Mouse (Mus musculus) kidney, embryonic 14.5 days (tissue): ENCODE data around the gene Cd81. TPM values are rescaled to one million over a fixed set of nuclear protein-coding genes. Genes with fewer than 3 reads are reported as not detected.
A peak's percentile ranks its signal among the peaks of the same experiment; 100 is the strongest.

Source experiments
- ATAC-seq: fragments of 200-750 bp; cut with Nextera tagmentation; 2 replicates; pipeline ENCODE4 v1.8.0; 2017; ENCODE audit warnings: moderate number of reproducible peaks, mild to moderate bottlenecking, moderate TSS enrichment, moderate library complexity; ENCODE audit not compliant: low FRiP score, low TSS enrichment
- H3K27ac ChIP-seq: fragments of 300-500 bp; sonication (generic); 2 replicates; pipeline ENCODE4 v1.5.1; 2014; ENCODE audit warnings: low read depth, mild to moderate bottlenecking, low read length, moderate library complexity, mixed read lengths
- H3K27me3 ChIP-seq: fragments of 300-500 bp; sonication (generic); 2 replicates; pipeline ENCODE4 v1.6.1; 2014; ENCODE audit warnings: mild to moderate bottlenecking, low read length; ENCODE audit not compliant: control insufficient read depth, insufficient read depth
- H3K36me3 ChIP-seq: fragments of 300-500 bp; sonication (generic); 2 replicates; pipeline ENCODE4 v1.6.1; 2014; ENCODE audit warnings: low read length, mixed read lengths; ENCODE audit not compliant: control insufficient read depth, insufficient read depth
- H3K4me1 ChIP-seq: fragments of 300-500 bp; sonication (generic); 2 replicates; pipeline ENCODE4 v1.6.1; 2014; ENCODE audit warnings: low read length, mixed read lengths; ENCODE audit not compliant: control insufficient read depth, insufficient read depth
- H3K4me2 ChIP-seq: fragments of 300-500 bp; sonication (generic); replicated peaks from 2 replicates; pipeline ENCODE4 v1.6.1; 2014; ENCODE audit warnings: low read depth, mild to moderate bottlenecking, low read length
- H3K4me3 ChIP-seq: fragments of 300-500 bp; sonication (generic); 2 replicates; pipeline ENCODE4 v1.5.1; 2014; ENCODE audit warnings: mild to moderate bottlenecking, low read length
- H3K9ac ChIP-seq: fragments of 300-500 bp; sonication (generic); 2 replicates; pipeline ENCODE4 v1.6.1; 2014; ENCODE audit warnings: low read depth, mild to moderate bottlenecking, low read length, moderate library complexity
- H3K9me3 ChIP-seq: fragments of 300-500 bp; sonication (generic); 2 replicates; pipeline ENCODE4 v1.6.1; 2016; ENCODE audit warnings: low read length; ENCODE audit not compliant: control insufficient read depth
- WGBS: fragments of 180-500 bp; shearing (Covaris S2); extraction: QIAGEN DNeasy Blood & Tissue Kit; methylation state at CpG from one replicate; pipeline ENCODE4 v1.1.7; 2014; 5-methylcytosine and 5-hydroxymethylcytosine counted together
- polyA plus RNA-seq: library from polyadenylated mRNA; unstranded; fragments of >200 nt; fragmentation: Nextera tagmentation; extraction: Ambion mirVana; gene quantifications from 2 replicates; pipeline ENCODE4 v1.2.1, GENCODE M21; 2014

Gene Cd81
- polyA plus RNA-seq, 1 experiment from 2014 or later: 477 TPM

GRCm38 (mm10) chr7:143069751-143070400 lies 17.3 kb downstream of the Cd81 start:
- peak overlapping the region; percentile 96 for H3K27ac ChIP-seq
- H3K4me3 ChIP-seq: peak overlapping the region; percentile 89
- peak overlapping the region; percentile 88 for H3K9ac ChIP-seq
- 12% methylated on average over 30 of the region's 30 CpGs for WGBS
- H3K36me3 ChIP-seq: peaks cover 42% of the 10 kb centered on the region
- H3K9me3 ChIP-seq: no peaks in the 10 kb centered on the region
- peak overlapping the region; percentile 93 for H3K4me2 ChIP-seq
- no peaks in the 10 kb centered on the region for H3K27me3 ChIP-seq
- H3K4me1 ChIP-seq: peaks cover 9% of the 10 kb centered on the region
- no peak; the same call in 1 of the 2 replicates for ATAC-seq

- H3K4me2 ChIP-seq: peak overlapping the region; percentile 93
- H3K27me3 ChIP-seq: no peaks in the 10 kb centered on the region
- no peak overlapping the region for H3K27ac ChIP-seq
- peak overlapping the region; percentile 88 for H3K9ac ChIP-seq
- peak overlapping the region; percentile 89 for H3K4me3 ChIP-seq
- H3K36me3 ChIP-seq: peaks cover 35% of the 10 kb centered on the region
- 93% methylated on average over 10 of the region's 10 CpGs for WGBS
- no peaks in the 10 kb centered on the region for H3K9me3 ChIP-seq
- peaks cover 9% of the 10 kb centered on the region for H3K4me1 ChIP-seq
- no peak for ATAC-seq
Observed at GRCm38 (mm10) chr7:143070506-143071070, 18.0 kb downstream of the Cd81 start.

- H3K4me2 ChIP-seq: no peak overlapping the region
- H3K27ac ChIP-seq: no peak overlapping the region
- no peak overlapping the region for H3K4me3 ChIP-seq
- H3K9me3 ChIP-seq: no peaks in the 10 kb centered on the region
- peaks cover 15% of the 10 kb centered on the region for H3K36me3 ChIP-seq
- ATAC-seq: no peak
- WGBS: 90% methylated on average over 5 of the region's 5 CpGs
- no peak overlapping the region; the same call in 1 of the 2 replicates for H3K9ac ChIP-seq
- H3K4me1 ChIP-seq: peaks cover 9% of the 10 kb centered on the region
- no peaks in the 10 kb centered on the region for H3K27me3 ChIP-seq
Observed at GRCm38 (mm10) chr7:143072605-143073004, 20.1 kb downstream of the Cd81 start.

DNA sequence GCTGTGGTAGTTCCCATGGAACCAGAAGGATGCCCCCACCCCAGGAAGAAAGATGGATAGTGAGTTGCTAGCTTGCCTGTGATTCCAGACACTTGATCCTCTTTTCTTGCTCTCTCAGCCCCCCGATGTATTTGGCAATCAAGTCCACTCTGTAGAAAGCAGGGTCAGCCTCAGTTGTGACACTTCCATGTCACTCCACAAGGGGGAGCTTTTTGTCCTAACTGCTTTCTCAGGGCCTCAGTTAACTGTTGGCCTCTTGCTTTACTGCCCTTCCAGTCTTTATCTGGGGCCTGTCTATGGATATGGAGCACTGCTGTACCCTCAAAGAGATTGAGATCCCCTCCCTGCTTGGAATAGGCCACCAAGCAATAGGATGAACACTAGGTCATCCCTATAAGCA lies 20.5 kb downstream of the Cd81 start:
- H3K4me2 ChIP-seq: no peak overlapping the region
- peaks cover 9% of the 10 kb centered on the region for H3K4me1 ChIP-seq
- no peaks in the 10 kb centered on the region for H3K27me3 ChIP-seq
- H3K9ac ChIP-seq: no peak overlapping the region
- H3K9me3 ChIP-seq: no peaks in the 10 kb centered on the region
- peaks cover 10% of the 10 kb centered on the region for H3K36me3 ChIP-seq
- H3K27ac ChIP-seq: no peak overlapping the region
- 80% methylated on average over 1 of the region's 1 CpGs for WGBS
- H3K4me3 ChIP-seq: no peak overlapping the region
- ATAC-seq: no peak

DNA sequence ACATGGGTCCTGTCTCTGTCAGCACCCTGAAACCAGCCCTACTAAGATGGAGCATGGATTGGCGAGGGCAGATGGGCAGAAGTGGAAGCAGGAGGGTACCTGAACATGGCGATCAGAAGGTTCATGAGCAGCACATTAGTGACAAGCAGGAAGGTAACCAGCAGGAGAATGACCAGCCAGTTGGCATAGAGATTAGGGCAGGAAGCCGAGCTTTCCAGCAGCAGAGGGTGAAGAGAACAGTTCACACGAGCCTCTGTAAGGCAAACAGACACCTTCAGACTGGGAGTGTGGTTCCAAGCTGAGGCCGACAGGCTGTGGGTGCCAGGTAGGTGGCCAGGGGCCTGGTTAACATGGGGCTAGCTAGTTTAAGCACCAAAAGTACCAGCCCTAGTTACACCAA lies 22.9 kb downstream of the Cd81 start:
- H3K4me3 ChIP-seq: no peak overlapping the region
- no peak overlapping the region for H3K9ac ChIP-seq
- 77% methylated on average over 5 of the region's 5 CpGs for WGBS
- H3K9me3 ChIP-seq: no peaks in the 10 kb centered on the region
- H3K27me3 ChIP-seq: no peaks in the 10 kb centered on the region
- H3K36me3 ChIP-seq: peaks cover 7% of the 10 kb centered on the region
- peaks cover 5% of the 10 kb centered on the region for H3K4me1 ChIP-seq
- no peak for ATAC-seq
- no peak overlapping the region for H3K4me2 ChIP-seq
- no peak overlapping the region for H3K27ac ChIP-seq

DNA sequence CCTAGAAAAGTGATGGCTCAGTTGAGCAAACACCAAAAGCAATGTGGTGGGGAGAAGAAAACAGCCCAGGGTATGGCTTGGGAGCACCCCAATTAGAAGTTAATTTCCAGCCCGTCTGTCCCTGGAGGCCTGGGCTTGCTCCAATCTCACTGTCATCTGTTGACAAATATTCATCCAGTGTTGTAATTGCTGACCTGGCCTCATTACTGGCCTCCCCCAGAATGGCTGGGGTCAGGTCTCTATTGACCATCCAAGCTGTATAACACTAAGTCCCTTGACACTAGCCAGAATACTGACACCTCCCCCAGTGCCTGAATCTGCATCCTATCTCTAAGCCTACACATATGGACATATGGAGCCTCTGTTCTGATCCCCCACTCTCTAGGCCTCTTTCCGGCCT lies 24.8 kb downstream of the Cd81 start:
- Histone ChIP-seq H3K4me2 (no peak overlapping the region), H3K4me3 (no peak overlapping the region), H3K9me3 (no peaks in the 10 kb centered on the region), H3K4me1 (no peaks in the 10 kb centered on the region), H3K9ac (no peak overlapping the region), H3K36me3 (no peaks in the 10 kb centered on the region; the same call in 1 of the 2 replicates), H3K27me3 (no peaks in the 10 kb centered on the region), H3K27ac (no peak overlapping the region)
- WGBS: 83% methylated on average over 2 of the region's 2 CpGs
- ATAC-seq: no peak

- no peak overlapping the region for H3K4me2 ChIP-seq
- ATAC-seq: no peak
- no peaks in the 10 kb centered on the region for H3K9me3 ChIP-seq
- H3K4me3 ChIP-seq: no peak overlapping the region
- no peak overlapping the region for H3K9ac ChIP-seq
- H3K27me3 ChIP-seq: no peaks in the 10 kb centered on the region
- 62% methylated on average over 6 of the region's 6 CpGs for WGBS
- H3K4me1 ChIP-seq: 0 out of 2 replicates have a peak, but pooled peaks cover 7% of the 10 kb centered on the region
- no peaks in the 10 kb centered on the region; the same call in 1 of the 2 replicates for H3K36me3 ChIP-seq
- no peak overlapping the region for H3K27ac ChIP-seq
Observed at GRCm38 (mm10) chr7:143082024-143082423, 29.5 kb downstream of the Cd81 start.

GRCm38 (mm10) chr7:143083708-143084107 lies 31.2 kb downstream of the Cd81 start:
- no peaks in the 10 kb centered on the region for H3K9me3 ChIP-seq
- no peaks in the 10 kb centered on the region for H3K27me3 ChIP-seq
- 0 out of 2 replicates have a peak, but pooled peaks cover 7% of the 10 kb centered on the region for H3K4me1 ChIP-seq
- 82% methylated on average over 2 of the region's 2 CpGs for WGBS
- no peak overlapping the region for H3K27ac ChIP-seq
- H3K36me3 ChIP-seq: no peaks in the 10 kb centered on the region; the same call in 1 of the 2 replicates
- ATAC-seq: no peak
- no peak overlapping the region for H3K9ac ChIP-seq
- H3K4me2 ChIP-seq: no peak overlapping the region
- H3K4me3 ChIP-seq: no peak overlapping the region

GRCm38 (mm10) chr7:143086366-143086765 lies 33.8 kb downstream of the Cd81 start:
- H3K4me2 ChIP-seq: peak overlapping the region; percentile 31

More at GRCm38 (mm10) chr7:143086366-143086765, 33.8 kb downstream of the Cd81 start:
- H3K4me1 ChIP-seq: 0 out of 2 replicates have a peak, but pooled peaks cover 7% of the 10 kb centered on the region
- no peaks in the 10 kb centered on the region for H3K27me3 ChIP-seq
- H3K9ac ChIP-seq: peak overlapping the region; percentile 42; the same call in 1 of the 2 replicates
- H3K4me3 ChIP-seq: peak overlapping the region; percentile 13; the same call in 1 of the 2 replicates
- H3K27ac ChIP-seq: peak overlapping the region; percentile 80; the same call in 1 of the 2 replicates
- no peaks in the 10 kb centered on the region; the same call in 1 of the 2 replicates for H3K36me3 ChIP-seq
- no peaks in the 10 kb centered on the region for H3K9me3 ChIP-seq
- 42% methylated on average over 2 of the region's 2 CpGs for WGBS
- peak; percentile 24; the same call in 1 of the 2 replicates for ATAC-seq
